Mouse (Mus musculus) myocyte (in vitro differentiated cells): ENCODE measurements around the gene Xirp1. TPM values are rescaled to one million over a fixed set of nuclear protein-coding genes. Genes with fewer than 3 reads are reported as not detected.
A peak's percentile ranks its signal among the peaks of the same experiment; 100 is the strongest.

ENCODE experiments used
- H3K27me3 ChIP-seq: one replicate; pipeline ENCODE4 v1.6.1; 2011; ENCODE audit not compliant: control insufficient read depth, insufficient read depth, insufficient read length
- H3K36me3 ChIP-seq: one replicate; pipeline ENCODE4 v1.6.1; 2011; ENCODE audit not compliant: control insufficient read depth, insufficient read depth
- H3K4me2 ChIP-seq: one replicate; pipeline ENCODE4 v1.6.1; 2011; ENCODE audit warnings: low read depth, control low read depth
- H3K4me3 ChIP-seq: one replicate; pipeline ENCODE4 v1.5.1; 2011; ENCODE audit warnings: mild to moderate bottlenecking, control low read depth, moderate library complexity
- H3K79me2 ChIP-seq: one replicate; pipeline ENCODE4 v1.6.1; 2011; ENCODE audit not compliant: control insufficient read depth, insufficient read depth
- H3ac ChIP-seq: one replicate; pipeline ENCODE4 v1.6.1; 2011; ENCODE audit not compliant: control insufficient read depth, insufficient read length
- CEBPB ChIP-seq: IDR thresholded peaks from 2 replicates; pipeline ENCODE4 v1.6.1; 2011; ENCODE audit warnings: mild to moderate bottlenecking, moderate library complexity; ENCODE audit not compliant: poor library complexity, insufficient read depth, severe bottlenecking
- E2F4 ChIP-seq: IDR thresholded peaks from one replicate; pipeline ENCODE4 v1.6.1; 2011; ENCODE audit warnings: mild to moderate bottlenecking, control low read depth, moderate library complexity; ENCODE audit not compliant: insufficient read depth
- MAX ChIP-seq: IDR thresholded peaks from one replicate; pipeline ENCODE4 v1.6.1; 2011; ENCODE audit warnings: low read depth, mild to moderate bottlenecking, control low read depth
- MYOD1 ChIP-seq, 3 experiments: IDR thresholded peaks; one replicate each; pipeline ENCODE4 v1.6.1; 2011; ENCODE audit warnings: control low read depth in 2 of 3, low read depth in 2 of 3, mild to moderate bottlenecking in 2 of 3, moderate library complexity in 1 of 3; ENCODE audit not compliant: insufficient read length in 2 of 3, control insufficient read depth in 1 of 3
- MYOG ChIP-seq, 3 experiments: IDR thresholded peaks; one replicate each; pipeline ENCODE4 v1.6.1; 2011; ENCODE audit warnings: control low read depth in 2 of 3, low read depth in 2 of 3, mild to moderate bottlenecking in 2 of 3; ENCODE audit not compliant: insufficient read length in 2 of 3, control insufficient read depth in 1 of 3, insufficient read depth in 1 of 3
- POLR2A ChIP-seq: IDR thresholded peaks from one replicate; pipeline ENCODE4 v1.6.1; 2011; ENCODE audit warnings: low read depth, mild to moderate bottlenecking, control low read depth, moderate library complexity; ENCODE audit not compliant: insufficient read length
- POLR2AphosphoS2 ChIP-seq: IDR thresholded peaks from one replicate; pipeline ENCODE4 v1.6.1; 2011; ENCODE audit warnings: low read depth, control low read depth; ENCODE audit not compliant: insufficient read length
- REST ChIP-seq: IDR thresholded peaks from one replicate; pipeline ENCODE4 v1.6.1; 2011; ENCODE audit warnings: mild to moderate bottlenecking, control low read depth, moderate library complexity; ENCODE audit not compliant: insufficient read depth, insufficient read length
- SRF ChIP-seq: IDR thresholded peaks from one replicate; pipeline ENCODE4 v1.6.1; 2011; ENCODE audit warnings: low read depth; ENCODE audit not compliant: control insufficient read depth, insufficient read length
- TCF12 ChIP-seq: IDR thresholded peaks from one replicate; pipeline ENCODE4 v1.6.1; 2011; ENCODE audit warnings: mild to moderate bottlenecking, control low read depth; ENCODE audit not compliant: poor library complexity, insufficient read depth, severe bottlenecking
- TCF3 ChIP-seq: IDR thresholded peaks from one replicate; pipeline ENCODE4 v1.6.1; 2011; ENCODE audit warnings: low read depth, control low read depth; ENCODE audit not compliant: insufficient read length
- USF1 ChIP-seq: IDR thresholded peaks from one replicate; pipeline ENCODE4 v1.6.1; 2011; ENCODE audit warnings: low read depth, mild to moderate bottlenecking, control low read depth, moderate library complexity
- polyA plus RNA-seq: library from polyadenylated mRNA; unstranded; fragments of >200 nt; fragmentation: generic; extraction: Trizol; gene quantifications from one replicate; pipeline ENCODE4 v1.2.1, GENCODE M21; 2012; ENCODE audit warnings: missing spikeins

The Xirp1 gene
- polyA plus RNA-seq, 1 experiment: 35.6 TPM

- TF ChIP-seq REST (no peak), POLR2AphosphoS2 (no peak), TCF12 (no peak), USF1 (no peak), MYOD1 (IDR thresholded peaks at IDR 0.05; ENCODE audit: control insufficient read depth in 1 of 3, insufficient read length in 2 of 3, low read depth in 2 of 3) (no peak), SRF (no peak), CEBPB (no peak), POLR2A (no peak), MYOG (IDR thresholded peaks at IDR 0.05; ENCODE audit: control insufficient read depth in 1 of 3, insufficient read depth in 1 of 3, insufficient read length in 2 of 3, low read depth in 2 of 3) (no peak), MAX (no peak), TCF3 (no peak), E2F4 (no peak)
- H3K79me2 ChIP-seq: peaks cover 39% of the 10 kb centered on the region
- H3ac ChIP-seq: no peak overlapping the region
- peaks cover 5% of the 10 kb centered on the region for H3K36me3 ChIP-seq
- H3K4me2 ChIP-seq: peak overlapping the region; percentile 52
- H3K4me3 ChIP-seq: no peak overlapping the region
- no peaks in the 10 kb centered on the region for H3K27me3 ChIP-seq
These were observed 45.1 kb downstream of the Xirp1 start for GRCm38 (mm10) chr9:119978151-119978810.

DNA sequence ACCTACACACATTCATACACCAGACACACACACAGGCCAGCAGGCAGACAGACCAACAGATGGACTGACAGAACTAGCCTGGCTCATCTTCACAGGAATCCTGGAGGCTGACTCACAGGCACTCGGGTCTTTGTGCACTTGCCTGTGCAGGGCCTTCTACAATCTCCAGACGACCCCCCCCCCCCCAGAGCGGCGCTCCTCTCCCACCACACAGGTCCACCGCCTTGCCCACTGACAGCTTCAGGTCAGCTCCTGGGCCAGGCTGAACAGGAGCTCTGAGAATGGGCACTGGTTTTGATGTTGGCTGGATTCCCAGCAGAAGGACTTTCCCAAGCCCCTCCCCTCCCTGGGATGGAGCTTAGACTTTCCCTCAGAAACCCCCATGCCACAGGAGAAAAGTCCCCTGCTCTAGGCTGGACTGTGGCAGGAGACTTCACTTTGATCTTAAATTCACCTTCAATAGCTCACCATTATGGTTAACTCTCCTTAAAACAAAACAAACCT, 45.8 kb downstream of the Xirp1 start:
- H3K36me3 ChIP-seq: peaks cover 5% of the 10 kb centered on the region
- no peak overlapping the region for H3ac ChIP-seq
- H3K79me2 ChIP-seq: peaks cover 39% of the 10 kb centered on the region
- H3K4me3 ChIP-seq: no peak overlapping the region
- peak overlapping the region; percentile 52 for H3K4me2 ChIP-seq
- no peaks in the 10 kb centered on the region for H3K27me3 ChIP-seq
- TF ChIP-seq TCF12 (no peak), REST (no peak), POLR2AphosphoS2 (no peak), MAX (no peak), MYOD1 (IDR thresholded peaks at IDR 0.05; ENCODE audit: control insufficient read depth in 1 of 3, insufficient read length in 2 of 3, low read depth in 2 of 3) (no peak), POLR2A (no peak), E2F4 (no peak), CEBPB (no peak), USF1 (no peak), TCF3 (no peak)

GRCm38 (mm10) chr9:119976704-119977556, 46.5 kb downstream of the Xirp1 start:
- Histone ChIP-seq H3K4me3 (no peak overlapping the region), H3K36me3 (peaks cover 5% of the 10 kb centered on the region), H3K79me2 (peaks cover 39% of the 10 kb centered on the region), H3ac (no peak overlapping the region), H3K4me2 (peak overlapping the region; percentile 52), H3K27me3 (no peaks in the 10 kb centered on the region)
- TF ChIP-seq MAX (no peak), TCF12 (no peak), SRF (no peak), TCF3 (no peak), MYOG (IDR thresholded peaks at IDR 0.05; ENCODE audit: control insufficient read depth in 1 of 3, insufficient read depth in 1 of 3, insufficient read length in 2 of 3, low read depth in 2 of 3) (no peak), USF1 (no peak), CEBPB (no peak), POLR2AphosphoS2 (no peak), E2F4 (no peak), MYOD1 (IDR thresholded peaks at IDR 0.05; ENCODE audit: control insufficient read depth in 1 of 3, insufficient read length in 2 of 3, low read depth in 2 of 3) (no peak), POLR2A (no peak), REST (no peak)

- H3K27me3 ChIP-seq: no peaks in the 10 kb centered on the region
- H3K4me2 ChIP-seq: no peak overlapping the region
- TF ChIP-seq MAX (no peak), POLR2AphosphoS2 (no peak), TCF3 (no peak), E2F4 (no peak), TCF12 (no peak), SRF (no peak)
- H3ac ChIP-seq: no peak overlapping the region
- no peak overlapping the region for H3K4me3 ChIP-seq
- peaks cover 32% of the 10 kb centered on the region for H3K79me2 ChIP-seq
- H3K36me3 ChIP-seq: peaks cover 8% of the 10 kb centered on the region
These were observed 48.1 kb downstream of the Xirp1 start for GRCm38 (mm10) chr9:119975286-119975685.
